Mouse (Mus musculus): ENCODE measurements around the gene Rdh12.
"Not testable (repeated sequence)": the region's sequence is repeated elsewhere in the genome, so short reads cannot be mapped to it uniquely, and the experiment has no call there.

Rdh12 gene

GRCm38 (mm10) chr12:79208703-79209464 lies at the start of gene Rdh12:
TSS of gene Rdh12 (plus strand) at chr12:79208914.
- DNase-seq (ENCODE audit: low read depth, low spot score): peak; percentile 69

GRCm38 (mm10) chr12:79162876-79163275 lies 45.8 kb upstream of the Rdh12 start:
- no peak for DNase-seq (ENCODE audit: low read depth, low spot score)

DNA sequence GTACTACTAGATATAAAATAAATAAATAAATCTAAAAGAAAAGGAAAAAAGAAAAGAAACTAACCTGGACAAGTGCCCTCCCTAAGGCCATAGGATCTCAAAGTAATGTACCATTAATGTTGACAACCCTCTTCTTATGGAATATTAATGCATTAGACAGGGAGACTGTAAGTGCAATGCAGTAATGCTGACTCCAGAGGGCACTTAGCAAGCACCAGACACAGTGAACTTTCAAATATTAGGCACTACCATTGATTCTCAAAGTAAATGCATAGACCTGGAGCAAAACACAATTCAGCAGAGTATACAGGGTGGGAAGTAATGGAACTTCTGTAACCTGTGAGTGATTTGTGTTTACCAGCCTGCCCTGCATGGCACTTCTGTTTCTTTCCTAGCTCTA lies 39.5 kb upstream of the Rdh12 start:
- DNase-seq (ENCODE audit: low read depth, low spot score): no peak

- DNase-seq (ENCODE audit: low read depth, low spot score): no peak
Measured at GRCm38 (mm10) chr12:79170421-79170820, 38.3 kb upstream of the Rdh12 start.

DNA sequence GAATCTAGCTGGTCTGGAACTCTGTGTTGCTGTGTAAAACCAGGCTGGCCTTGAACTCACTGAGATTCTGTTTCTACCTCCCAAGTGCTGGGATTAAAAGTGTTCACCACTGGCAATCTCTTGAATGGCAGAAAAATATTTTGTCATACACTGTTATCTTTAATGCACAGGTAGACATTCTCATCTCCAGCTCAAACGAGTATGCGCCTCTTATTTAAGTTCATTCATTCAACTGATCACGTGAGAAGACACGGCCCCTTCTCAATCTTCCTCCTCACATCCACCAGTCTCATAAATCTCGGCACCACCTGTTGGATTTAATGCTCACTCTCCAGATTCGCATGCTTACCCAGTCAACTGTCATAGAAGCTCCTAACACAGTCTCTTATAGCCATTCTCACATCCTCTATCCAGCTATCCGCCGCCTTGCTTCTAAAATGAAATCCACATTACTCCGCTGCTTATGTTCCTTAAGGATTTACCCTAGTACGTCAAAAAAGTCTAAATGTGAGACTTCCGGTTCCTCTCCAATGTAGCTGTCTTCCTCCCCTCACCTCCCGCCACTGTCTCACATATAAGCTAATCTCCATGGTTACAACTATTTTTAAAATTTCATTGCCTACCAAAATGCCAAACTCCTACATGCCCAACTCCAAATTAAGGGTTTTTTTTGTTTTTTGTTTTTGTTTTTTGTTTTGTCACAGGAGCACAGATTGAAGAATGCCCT lies 37.3 kb upstream of the Rdh12 start:
- no peak for DNase-seq (ENCODE audit: low read depth, low spot score)

GRCm38 (mm10) chr12:79172019-79172941 lies 36.4 kb upstream of the Rdh12 start, which contains the start of gene Vti1b:
TSS of gene Vti1b (minus strand) at chr12:79172667.
- peak; percentile 98 for DNase-seq (ENCODE audit: low read depth, low spot score)

DNA sequence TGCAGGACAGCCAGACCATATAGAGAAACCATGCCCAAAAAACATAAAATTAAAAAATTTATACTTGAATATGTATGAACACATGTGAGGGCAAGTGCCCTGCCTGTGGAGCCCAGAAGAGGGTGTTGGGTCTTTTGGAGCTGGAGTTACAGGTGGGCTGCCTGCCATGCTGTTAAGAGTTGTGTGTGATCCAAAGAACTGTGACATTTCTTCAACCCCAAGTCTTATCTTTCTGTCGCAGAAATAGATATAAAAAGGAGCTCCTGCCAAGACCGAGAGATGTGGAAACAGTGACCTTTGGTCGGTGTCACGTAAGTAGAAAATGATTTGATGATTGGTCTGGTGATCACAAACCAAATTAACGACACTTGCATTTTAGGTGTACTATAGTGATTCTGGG lies 35.0 kb upstream of the Rdh12 start:
- DNase-seq (ENCODE audit: low read depth, low spot score): no peak

- no peak for DNase-seq (ENCODE audit: low read depth, low spot score)
Measured at GRCm38 (mm10) chr12:79175998-79176397, 32.7 kb upstream of the Rdh12 start.

DNA sequence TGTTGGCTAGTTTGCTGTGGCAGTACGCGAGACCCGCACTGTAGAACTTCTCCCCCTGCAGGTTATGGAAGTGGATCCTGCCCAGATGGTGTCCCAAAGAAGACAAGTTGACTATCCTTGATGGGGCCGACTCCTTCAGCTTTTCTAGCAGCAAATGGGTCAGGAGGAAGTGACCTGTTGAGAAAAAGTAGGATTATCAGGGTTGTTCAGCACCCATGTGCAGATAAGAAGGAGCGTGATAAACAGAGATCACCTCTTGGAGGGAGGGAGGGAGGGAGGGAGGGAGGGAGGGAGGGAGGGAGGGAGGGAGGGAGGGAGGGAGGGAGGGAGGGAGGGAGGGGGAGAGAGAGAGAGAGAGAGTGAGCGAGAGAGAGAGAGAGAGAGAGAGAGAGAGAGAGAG lies 23.6 kb upstream of the Rdh12 start:
- DNase-seq (ENCODE audit: low read depth, low spot score): not testable (repeated sequence)

DNA sequence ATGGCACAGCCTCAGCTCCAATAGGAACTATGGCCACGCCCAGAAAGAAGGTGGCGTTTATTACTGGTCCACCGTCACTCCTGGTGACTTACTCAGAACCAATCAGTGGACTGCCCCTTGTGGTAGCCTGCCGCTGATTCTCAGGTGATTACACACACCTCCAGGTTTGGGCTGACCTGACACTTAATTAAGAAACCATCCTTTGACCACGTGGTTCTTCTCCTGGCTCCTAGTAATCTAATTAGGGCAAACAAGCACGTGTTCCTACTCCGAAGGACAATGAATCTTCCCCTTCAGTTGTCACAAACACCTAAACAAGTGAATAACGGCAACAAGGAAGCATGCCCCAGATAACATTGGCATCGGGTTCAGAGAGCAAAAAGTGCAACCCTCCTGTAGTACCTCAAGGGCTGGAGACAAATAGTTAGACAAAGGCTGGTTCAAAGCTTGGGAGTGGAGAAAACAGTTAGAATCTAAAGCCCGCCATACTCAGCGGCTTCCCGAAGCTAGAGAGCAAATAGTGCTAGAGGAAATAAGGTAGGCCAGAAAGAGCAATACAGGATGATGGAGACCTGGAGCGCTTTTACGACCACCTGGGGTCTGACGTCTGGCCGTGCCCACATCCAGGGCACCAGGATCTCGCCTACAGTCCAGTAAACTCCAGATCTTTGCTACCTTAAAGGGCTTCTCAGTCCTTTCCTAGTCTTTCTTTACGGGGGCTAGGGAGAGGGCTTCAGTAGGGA lies 17.6 kb upstream of the Rdh12 start:
- DNase-seq (ENCODE audit: low read depth, low spot score): peak; percentile 93

DNA sequence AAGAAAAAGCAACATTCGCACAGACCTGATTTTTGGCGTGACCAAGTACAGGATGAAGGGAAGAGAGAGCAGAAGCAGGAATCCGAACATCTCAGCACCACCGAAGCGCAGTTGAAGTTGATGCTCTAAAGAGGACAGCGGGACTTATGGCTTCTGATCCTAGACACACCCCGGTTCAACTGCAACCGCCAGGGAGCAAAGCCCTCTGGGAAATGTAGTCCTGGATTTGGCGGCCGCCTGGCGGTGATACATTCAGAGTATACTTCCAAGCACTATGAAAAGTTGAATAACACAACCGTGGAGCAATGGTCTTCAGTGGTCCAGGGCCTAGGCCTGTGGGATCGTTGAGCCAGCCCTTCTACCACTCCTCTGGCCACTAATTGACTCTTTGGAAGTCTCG lies 17.0 kb upstream of the Rdh12 start:
- DNase-seq (ENCODE audit: low read depth, low spot score): peak; percentile 88

DNA sequence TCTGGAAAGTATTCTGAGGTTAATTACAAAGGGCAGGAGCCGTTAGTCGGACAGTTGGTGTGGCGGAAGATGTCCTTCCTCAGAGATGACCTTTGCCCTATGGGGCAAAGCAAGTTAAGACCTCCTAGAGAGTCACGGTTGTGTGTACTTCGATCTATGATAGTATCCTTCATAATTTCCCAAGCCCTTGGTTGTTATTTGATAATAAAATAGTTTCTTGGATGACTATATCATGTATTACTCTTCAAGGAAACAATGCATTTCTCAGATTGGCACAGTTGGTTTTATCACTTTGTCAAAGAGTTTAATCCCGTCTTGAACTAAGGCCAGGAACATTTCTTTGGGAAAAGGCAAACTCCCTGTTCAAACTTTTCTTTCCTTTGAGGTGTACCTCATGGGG lies 16.5 kb upstream of the Rdh12 start, which contains the start of gene Rdh11:
TSS of gene Rdh11 (minus strand) at position 101 of the 400 bp plus-strand sequence.
- DNase-seq (ENCODE audit: low read depth, low spot score): no peak

DNA sequence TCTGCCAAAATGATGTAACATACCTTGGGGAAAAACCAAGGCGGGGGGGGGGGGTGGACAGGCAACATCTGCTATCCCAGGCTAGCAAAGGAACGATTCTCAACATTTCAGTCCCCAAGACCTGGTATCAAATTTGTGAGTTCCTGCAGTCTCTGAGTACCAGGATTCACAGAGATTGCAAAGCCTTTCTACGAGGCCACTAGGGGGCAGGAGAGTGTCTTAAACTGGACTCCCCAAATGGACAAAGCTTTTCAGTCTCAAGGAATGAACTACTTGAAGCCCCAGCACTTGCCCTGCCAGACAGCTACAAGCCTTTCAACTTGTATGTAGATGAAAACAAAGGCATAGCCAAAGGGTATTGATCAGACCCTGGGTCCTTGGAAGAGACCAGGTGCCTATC lies 15.3 kb upstream of the Rdh12 start:
- DNase-seq (ENCODE audit: low read depth, low spot score): peak; percentile 85

- no peak for DNase-seq (ENCODE audit: low read depth, low spot score)
Measured at GRCm38 (mm10) chr12:79197105-79197504, 11.6 kb upstream of the Rdh12 start.

- no peak for DNase-seq (ENCODE audit: low read depth, low spot score)
Measured at GRCm38 (mm10) chr12:79201882-79202281, 6.8 kb upstream of the Rdh12 start.

DNA sequence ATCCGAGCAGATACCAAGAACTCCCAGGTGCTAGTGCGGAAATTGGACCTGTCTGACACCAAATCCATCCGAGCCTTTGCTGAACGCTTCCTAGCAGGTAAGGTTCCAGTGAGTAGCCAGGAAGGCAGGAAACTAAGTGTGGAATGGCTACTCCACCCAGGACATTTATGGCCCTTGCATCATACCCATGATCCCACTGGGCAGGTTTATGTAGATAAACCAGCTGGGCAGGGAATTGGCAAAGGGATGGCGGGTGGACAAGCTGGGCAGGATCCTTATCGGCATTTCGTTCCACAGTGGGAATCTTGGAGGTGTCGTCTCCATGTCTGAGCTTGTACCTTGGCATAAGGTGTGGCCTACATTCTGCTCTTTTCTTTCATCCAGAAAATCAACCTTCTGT lies 2.7 kb downstream of the Rdh12 start:
- DNase-seq (ENCODE audit: low read depth, low spot score): no peak

- no peak for DNase-seq (ENCODE audit: low read depth, low spot score)
Measured at GRCm38 (mm10) chr12:79217511-79217910, 8.8 kb downstream of the Rdh12 start.

- DNase-seq (ENCODE audit: low read depth, low spot score): no peak
Measured at GRCm38 (mm10) chr12:79235485-79236080, 26.9 kb downstream of the Rdh12 start.

GRCm38 (mm10) chr12:79241985-79242384 lies 33.3 kb downstream of the Rdh12 start:
- no peak for DNase-seq (ENCODE audit: low read depth, low spot score)

GRCm38 (mm10) chr12:79242921-79243320 lies 34.2 kb downstream of the Rdh12 start:
- DNase-seq (ENCODE audit: low read depth, low spot score): no peak

DNA sequence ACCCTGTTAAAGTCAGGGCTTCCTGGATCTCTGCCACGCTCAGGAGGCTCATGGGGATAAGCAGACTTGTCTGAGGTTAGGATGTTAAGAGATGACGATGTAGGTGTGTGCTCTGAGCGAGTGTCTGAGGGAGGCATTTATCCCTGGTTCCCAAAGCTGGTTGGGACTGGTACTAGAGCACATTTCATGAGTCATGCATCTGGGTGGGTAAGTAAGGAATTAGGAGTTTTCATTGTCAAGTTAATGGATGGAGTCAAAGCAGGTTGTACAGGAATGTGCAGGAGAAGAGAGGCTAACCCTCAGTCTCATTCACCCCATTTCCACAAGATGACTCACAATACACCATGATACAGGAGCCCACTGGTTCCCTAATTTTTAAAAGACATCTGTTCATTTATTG lies 39.4 kb downstream of the Rdh12 start:
- no peak for DNase-seq (ENCODE audit: low read depth, low spot score)

Measured in A20 (cell line).